Mouse (Mus musculus) frontal cortex, adult 2 months (tissue): ENCODE measurements around the gene Nr1h4. TPM values are rescaled to one million over a fixed set of nuclear protein-coding genes. Genes with fewer than 3 reads are reported as not detected.
A peak's percentile ranks its signal among the peaks of the same experiment; 100 is the strongest.

Experiments
- DNase-seq, 2 experiments: peaks; one replicate each; pipeline ENCODE4 v3.0.0; 2022; ENCODE audit warnings: low spot score in 1 of 2; ENCODE audit errors: extremely low spot score in 1 of 2
- polyA plus RNA-seq: library from polyadenylated mRNA; depleted of rRNA; stranded (reverse); fragments of >200 nt; gene quantifications from 2 replicates; pipeline ENCODE4 v1.2.3, GENCODE M21; 2012

The Nr1h4 gene
- polyA plus RNA-seq, 1 experiment: 0.24 TPM

DNA sequence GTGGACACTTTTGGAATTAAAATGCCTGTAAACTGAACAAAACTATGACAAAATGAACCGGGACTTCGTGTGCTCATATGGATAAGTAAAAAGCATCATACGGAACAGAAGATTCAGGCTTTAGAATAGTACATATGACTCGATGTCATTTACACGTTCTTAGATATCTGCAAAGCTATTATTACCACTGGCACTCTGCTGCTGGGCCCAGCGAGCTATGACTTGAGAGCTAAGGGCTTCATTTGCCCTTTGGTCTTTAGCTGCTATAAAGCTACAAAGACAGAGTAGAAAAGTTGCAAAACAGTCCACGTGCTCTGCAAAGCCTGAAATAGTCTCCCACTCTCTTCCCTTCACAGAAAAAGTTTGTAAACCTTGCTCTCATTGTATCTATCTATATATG is 10.9 kb downstream of the Nr1h4 start:
- no peak for DNase-seq

DNA sequence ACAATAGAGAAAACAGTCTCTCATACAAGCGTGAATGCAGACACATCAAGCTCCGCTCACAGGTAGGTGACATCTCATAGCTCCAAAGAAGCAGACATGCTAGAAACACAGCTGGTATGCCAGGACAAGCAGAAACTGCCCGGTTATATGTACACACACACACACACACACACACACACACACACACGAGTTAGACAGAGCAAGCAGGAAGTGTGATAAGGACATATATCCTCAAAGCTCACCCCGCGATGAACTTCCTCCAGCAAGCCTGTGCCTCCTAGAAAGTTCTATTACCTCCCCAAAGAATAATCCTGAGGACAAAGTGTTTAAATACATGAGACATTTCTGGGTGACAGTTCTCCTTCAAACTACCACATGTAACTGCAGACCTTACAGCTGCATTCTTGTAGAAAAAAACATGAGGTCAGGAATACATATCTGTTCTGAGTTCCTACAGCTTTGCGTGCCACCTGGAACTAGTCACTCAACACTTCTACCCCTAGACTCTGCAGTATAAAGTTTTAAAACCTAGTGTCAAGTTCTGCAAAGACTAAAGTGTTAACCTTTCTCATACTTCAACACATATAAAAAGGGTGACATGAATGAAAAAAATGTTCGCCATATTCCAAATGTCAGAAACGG is 11.5 kb downstream of the Nr1h4 start:
- no peak for DNase-seq

DNA sequence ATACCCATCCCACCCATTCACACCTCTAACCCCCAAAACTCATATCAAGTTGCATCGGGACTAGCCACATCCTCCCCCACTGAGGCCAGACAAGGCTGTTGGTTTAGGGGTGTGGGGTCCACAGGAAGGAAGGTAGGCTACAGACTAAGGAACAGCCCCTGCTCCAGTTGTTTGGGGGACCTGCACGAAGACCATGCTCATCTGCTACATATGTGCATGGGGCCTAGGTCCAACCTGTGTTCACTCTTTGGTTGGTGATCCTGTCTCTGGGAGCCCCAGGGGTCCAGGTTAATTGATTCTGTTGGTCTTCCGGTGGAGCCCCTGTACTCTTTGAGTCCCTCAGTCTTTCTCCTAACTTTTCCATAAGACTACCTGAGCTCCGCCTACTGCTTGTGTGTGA is 13.0 kb downstream of the Nr1h4 start:
- no peak for DNase-seq

DNA sequence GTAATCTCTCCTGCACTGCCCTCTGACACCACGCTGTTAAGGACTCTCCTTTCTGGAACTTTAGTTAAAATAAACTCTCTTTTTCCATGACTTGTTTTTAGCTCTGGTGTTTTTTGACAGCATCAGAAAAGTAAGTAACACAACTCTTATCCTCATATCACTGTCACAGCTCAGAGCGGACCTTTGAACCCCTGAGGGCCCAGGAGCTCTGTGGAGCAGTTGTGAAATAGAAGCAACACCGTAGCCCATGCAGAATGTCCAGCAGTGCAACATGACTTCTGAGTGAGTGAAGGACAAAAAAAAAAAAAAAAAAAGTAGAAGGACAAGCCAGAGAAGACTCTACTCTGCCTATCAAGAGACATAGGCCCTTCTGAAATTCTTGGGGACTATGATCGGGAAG is 14.2 kb downstream of the Nr1h4 start:
- DNase-seq: no peak

DNA sequence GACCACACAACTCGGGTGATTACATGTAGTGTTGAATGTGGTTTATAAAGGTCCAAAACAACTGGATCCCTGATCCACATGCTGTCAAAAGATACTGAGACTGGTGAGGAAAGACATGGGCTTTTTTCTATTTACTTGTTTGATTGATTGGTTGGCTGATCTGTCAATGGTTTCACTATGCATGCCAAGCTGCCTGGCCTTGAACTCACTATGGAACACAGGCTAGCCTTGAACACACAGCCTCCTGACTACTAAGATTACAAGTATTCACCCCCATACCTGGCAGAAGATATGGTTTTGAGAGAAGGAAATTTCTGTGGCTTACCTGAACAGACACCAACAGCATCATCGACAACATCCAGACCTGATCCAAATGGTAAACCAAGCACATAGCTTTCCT is 15.0 kb downstream of the Nr1h4 start:
- no peak for DNase-seq

DNA sequence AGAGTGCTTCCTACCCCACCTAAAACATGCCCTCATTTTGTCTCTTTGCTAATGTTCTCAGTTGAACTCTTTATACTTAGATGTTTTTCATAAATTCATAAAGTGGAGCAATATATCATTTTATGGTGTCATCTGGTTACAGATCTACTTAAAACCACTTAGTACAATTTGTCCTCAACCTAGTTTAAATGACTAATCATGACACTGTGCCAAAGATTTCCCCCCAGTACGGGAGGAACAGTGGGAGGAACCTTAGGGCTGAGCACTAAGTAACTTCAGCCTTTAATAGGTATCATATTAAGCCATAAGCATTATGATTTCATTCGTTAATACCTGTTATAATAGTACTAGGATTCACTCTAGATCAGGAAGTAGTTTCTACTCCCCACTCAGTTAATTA is 17.6 kb downstream of the Nr1h4 start:
- no peak for DNase-seq

DNA sequence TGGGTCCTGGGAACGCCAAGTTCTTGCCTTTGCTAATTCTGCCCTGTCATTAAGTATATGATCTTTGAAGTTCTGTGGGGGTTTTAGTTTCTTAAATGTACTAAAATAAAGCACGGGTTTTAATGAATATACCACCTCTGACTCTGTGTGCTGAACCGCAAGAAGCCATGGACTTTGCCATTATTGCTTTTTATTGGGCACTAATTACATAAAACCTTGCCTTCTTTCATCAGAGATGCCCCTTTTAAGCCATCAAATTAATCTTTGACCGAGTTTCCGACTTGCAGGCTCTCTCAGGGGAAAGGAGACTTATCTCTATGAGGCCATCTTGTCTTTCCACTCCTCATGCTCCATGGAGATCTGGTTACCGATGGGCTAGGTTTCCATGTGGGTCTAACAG is 20.8 kb downstream of the Nr1h4 start:
- no peak for DNase-seq

DNA sequence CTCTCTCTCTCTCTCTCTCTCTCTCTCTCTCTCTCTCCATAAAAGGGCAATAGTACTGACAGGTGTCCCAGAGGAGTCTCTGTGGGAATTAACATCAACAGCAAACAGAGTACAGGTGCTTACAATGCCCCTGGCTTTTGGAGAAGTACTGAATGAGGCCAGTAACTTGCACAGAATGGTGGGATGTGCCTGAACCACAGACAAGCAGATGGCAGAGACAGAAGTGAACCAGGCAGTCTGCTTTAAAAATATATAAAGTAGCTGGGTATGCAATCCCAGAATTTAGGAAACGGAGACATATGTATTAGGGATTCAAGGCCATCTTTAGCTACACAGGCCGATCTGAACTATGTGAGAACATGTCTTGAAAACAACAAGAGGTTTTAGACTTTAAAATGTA is 22.8 kb downstream of the Nr1h4 start:
- DNase-seq: peak in 1 of 2 experiments; percentile 8

DNA sequence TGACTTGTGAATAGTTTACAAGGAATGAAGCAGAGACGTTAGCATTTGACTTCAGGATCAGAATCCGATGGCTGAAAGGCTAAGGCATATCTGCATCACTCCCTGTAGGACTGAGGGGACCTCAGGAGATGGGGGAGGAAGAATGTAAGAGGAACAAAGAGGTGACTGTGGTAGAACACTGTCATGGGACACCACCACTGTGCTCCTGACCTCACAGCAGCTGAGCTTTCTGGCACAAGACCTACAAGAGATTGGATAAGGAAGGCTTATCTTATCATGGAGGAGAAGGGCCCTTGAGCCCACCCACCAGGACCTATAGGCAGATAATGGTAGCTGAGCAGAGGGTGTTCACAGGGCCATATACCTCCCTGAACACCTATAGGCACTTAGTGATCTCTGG is 24.8 kb downstream of the Nr1h4 start:
- no peak for DNase-seq

DNA sequence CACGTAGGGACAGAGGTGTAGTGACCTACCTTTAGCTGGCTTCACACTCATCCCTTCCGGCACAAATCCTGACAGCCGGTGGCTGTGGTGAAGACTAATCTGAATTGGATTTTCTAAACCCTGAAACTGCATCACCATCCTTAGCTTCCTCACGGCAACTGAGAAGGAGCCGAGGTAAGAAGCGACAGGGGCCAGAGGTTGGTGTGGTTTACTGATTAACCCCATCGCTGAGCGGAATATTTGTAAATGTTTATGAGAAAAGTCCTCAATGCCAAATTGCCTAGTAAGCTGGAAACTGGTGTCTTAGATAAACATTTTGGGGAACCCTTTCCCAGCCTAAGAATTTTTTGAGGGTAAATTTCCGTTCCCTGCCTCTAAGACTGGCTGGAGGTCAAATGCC is 26.9 kb downstream of the Nr1h4 start:
- DNase-seq: no peak

DNA sequence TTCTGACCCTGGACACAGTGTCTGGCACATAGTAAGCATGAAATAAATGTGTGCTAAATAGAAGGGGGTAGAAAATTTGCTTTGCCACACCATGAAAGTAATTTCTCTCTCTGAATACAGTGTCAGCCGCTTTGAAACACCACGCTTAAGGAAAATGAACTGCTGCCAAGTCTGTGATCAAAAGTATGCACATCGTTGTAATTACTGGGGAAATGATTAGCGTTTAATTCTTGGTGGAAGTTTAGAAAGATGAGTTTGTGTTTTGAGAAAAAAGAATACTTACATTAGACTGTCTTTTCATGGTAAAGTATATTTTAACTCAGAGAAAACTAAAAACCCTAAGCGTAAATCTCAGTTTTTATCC is 27.8 kb downstream of the Nr1h4 start:
- DNase-seq: no peak

DNA sequence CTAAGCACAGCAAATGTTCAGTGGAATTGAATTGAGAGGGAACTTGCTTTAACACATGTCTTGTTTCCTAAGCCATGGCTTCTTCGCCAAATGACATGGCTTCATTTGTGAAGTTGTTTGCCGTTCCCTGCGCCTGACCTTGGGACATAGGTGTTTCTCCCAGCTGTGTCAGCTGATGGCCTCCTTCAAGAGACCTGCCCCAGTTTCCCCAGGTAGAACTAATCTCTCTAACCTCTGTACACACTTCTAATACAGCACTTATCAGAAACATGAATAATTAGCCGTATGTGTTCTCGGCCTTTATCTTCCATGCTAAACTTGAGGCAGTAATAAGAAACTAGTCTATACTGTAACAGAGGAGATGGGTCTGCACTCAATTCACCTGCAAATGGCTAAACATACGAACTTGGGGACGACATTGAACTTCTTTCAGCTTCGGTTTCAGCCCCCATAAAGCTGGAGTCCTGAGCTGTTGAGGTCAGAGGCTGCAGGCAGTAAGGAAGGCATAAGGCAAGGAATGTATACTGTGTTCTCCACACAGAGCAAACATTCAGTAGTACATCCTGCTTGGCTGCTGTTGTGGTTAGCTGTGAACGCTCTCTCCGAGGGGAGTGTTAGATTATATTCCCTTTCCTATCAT is 28.3 kb downstream of the Nr1h4 start:
- DNase-seq: no peak

DNA sequence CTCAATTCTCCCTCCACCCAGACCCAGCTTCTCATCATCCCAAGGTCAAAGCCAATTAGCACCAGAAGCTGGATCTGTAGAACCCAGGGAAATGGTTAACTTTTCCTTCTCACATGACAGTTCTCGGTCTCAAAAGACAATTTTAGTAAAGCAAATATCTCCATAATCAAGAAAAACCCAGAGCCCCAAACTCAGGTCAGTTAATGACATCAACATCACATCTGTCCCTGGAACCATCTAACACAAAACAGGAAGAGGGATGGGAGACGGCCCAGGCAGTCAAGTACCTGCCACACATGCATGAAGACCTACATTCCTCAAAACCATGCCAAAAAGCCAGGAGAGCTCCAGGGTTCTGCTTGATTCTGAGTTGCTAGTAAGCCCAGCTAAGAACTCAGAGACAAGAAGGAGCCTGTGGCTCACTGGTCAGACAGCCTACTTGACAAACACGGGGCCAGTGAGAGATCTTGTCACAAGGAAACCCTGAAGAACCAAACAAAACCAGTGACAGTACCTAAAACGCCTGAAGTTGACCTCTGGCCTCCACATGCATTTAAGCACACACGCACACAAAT is 30.3 kb downstream of the Nr1h4 start:
- DNase-seq: no peak

DNA sequence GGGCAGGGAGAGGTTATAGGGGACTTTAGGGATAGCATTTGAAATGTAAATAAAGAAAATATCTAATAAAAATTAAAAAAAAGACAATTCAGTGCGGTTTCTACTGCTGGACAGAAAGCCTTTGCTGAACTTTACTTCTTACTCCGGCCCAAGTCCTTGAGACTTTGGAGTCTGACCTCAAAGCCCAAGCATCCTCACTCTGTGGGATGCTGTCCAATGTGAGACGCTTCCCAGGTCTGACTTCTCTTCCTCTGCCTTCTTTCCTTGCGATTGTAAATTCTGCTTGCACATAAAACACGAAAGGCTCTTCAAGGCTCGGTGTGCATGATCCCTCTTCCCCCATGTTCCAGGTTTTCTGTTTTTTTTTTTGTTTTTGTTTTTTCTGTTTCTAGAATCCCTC is 31.5 kb downstream of the Nr1h4 start:
- DNase-seq: no peak

DNA sequence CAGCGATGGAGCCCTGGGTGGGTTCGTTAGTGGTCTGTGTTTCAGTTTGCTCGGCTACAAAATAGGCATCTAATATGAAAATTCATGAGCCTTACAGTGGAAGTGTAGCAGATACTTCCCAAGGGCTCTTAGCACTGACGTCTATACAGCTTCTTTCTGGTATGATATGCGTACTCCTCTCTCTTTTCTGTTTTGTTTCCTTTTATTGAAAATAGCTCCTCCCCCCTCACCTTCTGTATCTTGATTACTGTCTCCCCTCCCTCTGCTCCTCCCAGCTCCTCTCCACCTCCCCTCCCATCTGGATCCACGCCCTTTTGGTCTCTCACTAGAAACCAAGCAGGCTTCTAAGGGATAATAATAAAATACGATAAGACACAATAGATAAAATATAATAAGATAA is 37.8 kb downstream of the Nr1h4 start:
- no peak for DNase-seq

DNA sequence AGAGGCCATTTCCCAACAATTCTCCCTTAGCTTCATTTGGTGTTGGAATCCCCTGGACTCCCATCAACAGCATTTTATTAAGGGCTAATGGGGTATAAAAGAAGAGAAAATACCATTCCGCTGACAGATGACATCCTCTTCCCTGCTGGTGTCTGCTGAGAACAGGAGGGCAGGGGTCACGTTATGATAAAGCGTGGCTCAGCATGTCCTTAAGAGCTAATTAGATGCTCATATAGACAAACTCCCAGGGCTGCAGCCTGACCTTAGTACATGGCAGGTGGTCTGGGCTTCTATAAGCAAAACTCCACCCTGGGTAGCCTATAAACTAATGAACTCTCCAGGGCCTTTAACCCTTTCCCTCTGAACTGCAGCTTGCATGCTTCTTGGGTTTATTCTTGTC is 42.1 kb downstream of the Nr1h4 start:
- DNase-seq: no peak

DNA sequence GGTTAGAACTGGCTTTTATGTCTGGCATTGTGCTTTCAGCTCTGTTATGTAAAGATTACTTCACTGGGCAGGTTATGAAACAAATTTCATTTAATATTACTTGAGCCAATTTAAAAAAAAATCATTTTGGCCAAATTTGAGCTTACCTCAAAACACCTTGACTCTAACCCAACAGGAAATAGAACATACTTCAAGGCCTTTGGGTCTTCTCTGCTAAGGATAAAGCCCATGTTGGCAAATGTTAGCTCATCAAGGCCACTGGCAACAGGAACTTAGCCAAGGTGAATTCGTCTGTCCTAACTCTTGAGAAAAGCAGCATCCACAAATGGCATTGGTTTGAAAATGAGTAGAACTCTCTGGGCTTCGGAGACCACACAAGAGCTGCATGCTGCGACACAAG is 43.1 kb downstream of the Nr1h4 start:
- no peak for DNase-seq

DNA sequence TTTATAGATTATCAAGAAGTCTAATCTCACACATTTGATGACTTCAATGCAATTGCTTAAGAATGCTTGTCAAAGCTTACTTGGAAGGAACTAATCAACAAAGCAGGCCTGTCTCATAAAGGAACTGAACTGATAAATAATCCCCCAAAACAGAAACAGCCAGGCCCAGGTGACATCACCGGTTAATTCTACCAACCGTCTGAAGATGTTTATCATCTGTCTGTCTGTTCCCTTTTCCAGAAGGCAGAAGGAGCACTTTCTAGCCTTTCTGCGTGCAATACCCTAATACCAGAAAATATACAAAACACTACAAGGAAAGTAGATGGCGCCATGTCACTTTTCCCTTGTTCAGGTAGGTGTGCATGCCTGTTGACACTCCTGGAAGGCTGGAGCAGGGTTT is 43.9 kb downstream of the Nr1h4 start:
- DNase-seq: no peak

DNA sequence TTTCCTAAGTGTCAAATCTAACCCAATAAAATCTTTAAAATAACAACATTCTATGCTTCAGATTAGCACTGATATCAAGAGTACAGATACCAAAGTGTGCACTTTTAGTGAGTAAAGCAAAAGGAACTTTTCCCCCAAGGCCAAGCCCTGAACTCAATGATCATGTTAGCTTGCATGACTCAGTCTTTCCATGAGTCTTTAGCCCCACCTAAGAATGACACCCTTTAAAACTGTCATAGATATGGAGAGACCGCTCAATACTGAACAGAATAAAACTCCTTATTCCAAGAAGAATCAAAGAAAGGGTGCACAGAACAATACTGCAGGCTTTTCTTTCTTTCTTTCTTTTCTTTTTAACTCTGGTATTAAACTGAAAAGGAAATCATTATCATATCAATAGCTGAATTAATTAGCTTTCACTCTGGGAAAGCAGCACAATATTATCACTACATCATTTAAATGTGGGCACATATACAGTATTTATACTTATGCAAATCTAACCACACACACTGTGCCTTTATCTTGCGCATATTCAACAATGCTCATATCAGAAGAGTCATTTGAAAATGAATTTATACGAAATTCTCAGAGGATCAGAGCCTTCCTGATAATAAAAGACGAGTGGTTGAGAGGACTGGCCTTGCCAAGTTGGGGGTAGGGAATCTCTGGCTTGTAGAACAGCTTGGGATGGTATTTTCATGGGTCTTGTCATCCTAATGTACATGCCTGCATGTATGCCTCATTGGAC is 46.2 kb downstream of the Nr1h4 start:
- DNase-seq: no peak

DNA sequence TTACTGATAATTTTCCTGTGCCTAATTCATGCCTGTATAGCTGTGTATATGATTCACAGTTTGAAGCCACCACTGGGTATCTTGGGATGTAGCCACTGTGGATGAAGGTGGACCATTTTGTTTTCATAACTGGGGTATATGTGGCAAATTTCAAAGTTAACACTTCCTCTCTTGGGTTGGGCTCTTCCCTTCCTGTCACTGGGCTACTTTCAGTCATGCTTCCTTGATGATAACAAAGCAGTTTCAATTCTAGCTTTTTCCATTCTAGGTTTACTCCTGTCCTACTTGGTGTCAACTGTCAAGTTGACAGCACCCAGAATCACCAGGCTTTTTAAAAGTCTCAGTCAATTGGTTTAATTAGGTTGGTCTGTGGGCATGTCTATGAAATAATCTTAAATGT is 48.5 kb downstream of the Nr1h4 start:
- no peak for DNase-seq

DNA sequence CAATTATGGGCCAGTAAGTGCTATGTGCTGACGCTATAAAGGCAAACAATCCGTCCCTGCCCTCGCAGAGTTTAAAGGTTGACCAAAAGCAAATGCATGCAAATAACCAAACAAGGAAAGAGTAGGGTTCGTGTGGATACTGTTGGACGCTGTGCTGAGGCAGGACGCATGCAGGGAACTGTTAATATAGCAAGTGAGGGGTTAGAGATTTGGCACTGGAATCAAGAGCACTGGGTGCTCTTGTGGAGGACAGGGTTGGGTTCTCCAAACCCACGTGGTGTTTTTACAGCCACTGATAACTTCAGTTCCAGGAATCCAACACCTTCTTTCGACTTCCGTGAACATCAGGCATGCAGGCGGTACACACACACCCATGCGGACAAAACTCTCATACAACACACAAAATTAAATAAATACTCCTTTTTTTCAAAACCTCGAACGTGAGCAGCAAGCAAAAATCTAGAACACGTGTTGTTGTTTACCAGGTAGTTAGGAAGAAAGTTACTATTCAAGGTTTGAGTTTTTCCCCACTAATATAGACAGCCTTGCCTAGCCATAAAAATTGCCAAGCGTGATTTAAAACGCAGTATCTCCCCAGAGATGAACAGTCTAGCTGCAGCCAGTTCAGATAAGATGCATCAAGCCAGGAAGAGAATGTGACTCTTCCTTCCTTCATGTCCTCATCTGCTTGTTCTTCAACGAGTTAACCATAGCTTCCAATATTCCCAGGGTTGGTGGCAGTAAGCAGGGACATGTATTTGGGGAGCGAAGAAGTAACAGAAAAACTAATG is 49.4 kb downstream of the Nr1h4 start:
- DNase-seq: no peak
